Mouse (Mus musculus) ES-CJ7 (cell line): ENCODE results near the gene Hap1.
"Not testable (repeated sequence)": the region's sequence is repeated elsewhere in the genome, so short reads cannot be mapped to it uniquely, and the experiment has no call there.

Source experiments
- DNase-seq: peaks from one replicate; pipeline ENCODE4 v3.0.0; 2011; ENCODE audit warnings: low read depth, low spot score

Gene Hap1

DNA sequence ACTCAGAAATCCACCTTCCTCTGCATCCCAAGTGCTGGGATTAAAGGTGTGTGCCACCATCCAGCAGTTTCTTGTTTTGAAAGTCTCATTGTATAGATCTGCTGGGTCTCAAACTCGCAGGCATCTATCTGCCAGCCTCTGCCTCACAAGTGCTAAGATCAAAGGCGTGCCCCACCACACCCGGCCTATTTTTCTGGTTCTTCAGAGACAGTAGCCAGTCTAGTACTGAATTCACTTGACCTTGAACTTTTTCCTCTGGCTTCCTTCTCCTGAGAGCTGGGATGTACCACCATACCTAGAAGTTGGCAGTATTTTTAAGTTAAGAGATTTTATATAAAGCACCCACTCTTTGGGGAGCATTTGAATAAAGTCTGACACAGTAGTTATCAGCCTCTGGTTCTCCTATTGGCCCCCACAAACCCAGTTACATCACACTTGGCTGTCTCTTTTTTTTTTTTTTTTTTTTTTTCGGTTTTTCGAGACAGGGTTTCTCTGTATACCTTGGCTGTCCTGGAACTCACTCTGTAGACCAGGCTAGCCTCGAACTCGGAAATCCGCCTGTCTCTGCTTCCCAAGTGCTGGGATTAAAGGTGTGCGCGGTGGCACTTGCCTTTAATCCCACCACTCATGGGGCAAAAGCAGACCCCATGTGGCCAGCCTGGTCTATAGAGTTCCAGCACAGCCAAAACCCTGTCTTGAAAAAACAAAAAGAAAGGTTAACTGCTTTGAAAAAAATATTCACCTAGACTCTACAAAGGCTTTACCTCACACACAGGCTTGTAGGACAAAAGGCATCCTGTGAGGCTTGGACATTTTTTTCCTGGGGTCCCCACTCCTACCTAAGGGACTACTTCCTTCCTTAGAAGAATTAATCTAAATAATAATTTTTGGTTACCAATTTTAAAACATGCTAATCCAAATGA is 37.1 kb downstream of the Hap1 start:
- DNase-seq: peak; percentile 89

DNA sequence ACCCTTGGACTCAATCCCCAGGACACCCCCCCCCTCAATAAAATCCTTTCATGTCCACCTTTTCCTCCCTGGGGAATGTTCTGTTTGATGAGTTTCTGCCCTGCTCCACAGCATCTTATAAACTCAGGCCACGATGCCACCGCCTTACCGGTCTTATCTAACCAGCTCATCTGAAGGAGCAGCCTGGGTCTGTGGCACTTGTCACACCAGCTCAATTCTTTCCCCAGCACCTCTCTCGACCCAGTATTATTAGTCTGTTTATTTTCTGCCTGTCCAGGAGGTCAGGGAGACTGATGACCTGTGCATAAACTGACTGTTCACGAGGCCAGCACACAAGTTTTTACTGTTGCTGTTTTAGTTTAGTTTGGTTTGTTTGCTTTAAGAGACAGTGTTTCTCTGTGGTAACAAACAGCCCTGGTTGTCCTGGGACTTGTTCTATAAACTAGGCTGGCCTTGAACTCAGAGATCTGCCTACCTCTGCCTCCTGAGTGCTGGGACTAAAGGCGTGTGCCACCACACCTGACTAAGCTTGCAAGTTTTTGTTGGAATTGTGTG is 38.0 kb downstream of the Hap1 start:
- no peak for DNase-seq

DNA sequence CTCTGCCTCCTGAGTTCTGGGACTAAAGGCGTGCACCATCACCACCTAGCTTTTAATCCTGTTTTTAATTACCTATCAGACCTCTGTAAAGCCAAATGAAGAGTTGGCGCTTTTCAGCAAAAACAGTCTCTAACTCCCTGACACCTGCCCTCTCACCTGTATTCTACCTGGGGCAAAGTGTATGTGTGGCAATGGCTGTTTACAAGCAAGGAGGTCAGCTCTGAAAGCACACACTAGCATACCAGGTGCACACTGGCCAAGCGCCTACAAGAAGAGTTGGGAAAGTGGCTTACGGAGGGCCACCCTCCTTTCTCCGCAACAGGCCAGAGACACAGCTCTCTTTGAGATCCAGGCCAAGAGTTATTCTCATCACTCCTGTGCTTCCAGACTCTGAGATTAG is 40.5 kb downstream of the Hap1 start:
- no peak for DNase-seq

DNA sequence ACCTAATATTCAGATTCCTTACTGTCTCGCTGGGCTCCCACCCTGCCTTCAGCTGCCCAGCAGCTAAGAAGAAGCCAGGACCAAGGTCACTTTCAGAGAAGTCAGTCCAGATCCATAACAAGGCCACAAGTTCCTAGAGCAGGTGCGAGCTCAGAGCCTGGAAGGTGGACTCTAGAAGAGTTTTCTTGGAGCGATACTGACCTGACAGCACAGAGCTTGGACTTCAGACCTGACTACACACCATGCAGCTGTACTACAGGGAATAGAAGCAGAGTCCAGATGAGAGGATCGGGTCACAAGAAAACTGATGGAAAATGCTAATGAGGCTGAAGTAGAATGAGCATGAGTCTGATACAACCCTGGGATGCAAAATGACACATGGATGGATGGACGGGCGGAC is 42.5 kb downstream of the Hap1 start:
- DNase-seq: no peak

DNA sequence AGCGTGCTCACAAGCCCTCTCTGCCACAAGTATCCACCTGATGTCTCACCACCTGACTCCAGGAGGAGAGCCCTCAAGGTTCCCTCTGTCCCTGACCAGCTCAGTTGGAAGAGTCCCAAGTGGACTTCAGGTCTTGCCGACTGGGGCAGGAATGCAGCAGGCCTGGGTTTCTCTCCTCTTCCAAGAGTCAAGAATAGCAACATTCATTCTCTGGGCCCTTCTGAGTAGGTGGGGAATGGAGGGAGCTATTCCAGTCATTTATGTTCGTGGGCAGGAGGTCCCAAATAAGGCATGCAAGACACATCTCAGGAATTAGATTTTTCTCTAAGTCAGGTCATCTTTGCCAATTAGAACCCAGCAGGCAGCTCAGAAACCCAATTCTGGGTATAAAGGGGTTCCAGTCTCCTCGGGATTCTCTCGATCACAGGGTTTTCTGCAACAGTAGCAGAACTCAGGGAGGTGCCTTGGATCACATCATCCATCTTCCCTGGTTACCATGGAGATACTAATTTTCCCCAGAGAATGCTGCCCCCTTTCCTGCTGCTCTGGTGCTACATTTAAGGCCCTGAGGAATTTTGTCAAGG is 43.7 kb downstream of the Hap1 start:
- DNase-seq: no peak

DNA sequence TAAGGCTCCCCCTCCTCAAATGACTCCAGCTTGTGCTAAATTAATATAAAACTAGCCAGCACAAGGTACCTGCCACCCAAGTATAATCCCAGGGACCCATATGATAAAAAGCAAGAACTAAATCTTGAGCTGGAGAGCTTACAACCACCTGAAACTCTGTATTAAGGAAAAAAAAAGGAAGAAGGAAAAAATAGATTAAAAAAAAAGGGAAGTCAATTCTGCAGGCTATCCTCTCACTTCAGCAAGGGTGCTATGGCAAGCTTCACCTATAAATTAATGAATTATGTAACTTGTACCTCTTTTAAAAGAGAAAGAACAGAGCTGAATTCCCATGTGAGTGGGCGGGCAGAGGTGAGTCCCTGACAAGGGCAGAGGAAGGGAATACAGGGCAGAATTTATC is 44.3 kb downstream of the Hap1 start:
- DNase-seq: no peak

DNA sequence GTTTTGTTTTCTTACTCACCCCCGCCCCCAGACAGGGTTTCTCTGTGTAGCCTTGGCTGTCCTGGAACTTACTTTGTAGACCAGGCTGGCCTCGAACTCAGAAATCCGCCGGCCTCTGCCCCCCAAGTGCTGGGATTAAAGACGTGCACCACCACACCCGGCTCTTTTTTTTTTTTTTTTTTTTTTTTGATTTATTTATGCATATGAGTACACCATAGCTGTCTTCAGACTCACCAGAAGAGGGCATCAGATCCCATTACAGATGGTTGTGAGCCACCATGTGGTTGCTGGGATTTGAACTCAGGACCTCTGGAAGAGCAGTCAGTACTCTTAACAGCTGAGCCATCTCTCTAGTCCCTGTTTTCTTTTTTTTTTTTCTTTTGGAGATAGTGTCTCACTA is 47.3 kb downstream of the Hap1 start:
- DNase-seq: not testable (repeated sequence)

DNA sequence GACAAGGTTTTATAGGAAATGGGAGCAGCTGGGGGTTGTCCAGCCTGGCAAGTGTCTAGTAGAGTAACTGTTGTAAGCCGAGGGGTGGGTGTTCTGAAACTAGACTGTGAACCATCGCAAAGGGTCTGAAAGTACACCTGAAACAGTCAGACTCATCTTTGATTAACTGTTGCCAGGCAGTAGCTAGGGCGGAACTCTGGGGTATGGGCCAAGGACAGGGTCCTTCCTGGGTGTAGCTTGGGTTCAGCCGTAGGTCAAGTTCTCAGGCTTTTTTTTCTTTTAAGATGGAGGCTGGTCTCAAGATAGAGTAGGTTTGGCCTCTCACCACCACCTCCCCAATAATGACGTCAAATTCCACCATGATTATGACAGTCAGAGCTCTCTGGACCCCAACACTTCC is 48.0 kb downstream of the Hap1 start:
- DNase-seq: peak; percentile 86

DNA sequence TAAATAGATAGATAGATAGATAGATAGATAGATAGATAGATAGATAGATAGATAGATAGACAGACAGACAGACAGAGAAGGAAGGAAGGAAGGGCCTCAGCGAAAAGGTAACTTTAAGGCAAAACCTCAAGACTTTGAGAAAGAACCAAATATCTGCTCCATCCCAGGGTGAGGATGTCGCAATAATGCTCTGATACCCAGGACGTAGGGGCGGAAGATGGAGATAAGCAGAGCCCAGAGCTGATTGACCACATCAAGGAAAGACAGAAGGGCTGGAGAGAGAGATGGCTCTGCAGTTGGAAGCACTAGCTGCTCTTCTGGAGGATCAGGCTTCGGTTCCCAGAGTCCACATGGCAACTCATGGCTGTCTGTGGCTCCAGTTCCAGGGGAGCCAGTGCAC is 54.6 kb downstream of the Hap1 start:
- no peak for DNase-seq

DNA sequence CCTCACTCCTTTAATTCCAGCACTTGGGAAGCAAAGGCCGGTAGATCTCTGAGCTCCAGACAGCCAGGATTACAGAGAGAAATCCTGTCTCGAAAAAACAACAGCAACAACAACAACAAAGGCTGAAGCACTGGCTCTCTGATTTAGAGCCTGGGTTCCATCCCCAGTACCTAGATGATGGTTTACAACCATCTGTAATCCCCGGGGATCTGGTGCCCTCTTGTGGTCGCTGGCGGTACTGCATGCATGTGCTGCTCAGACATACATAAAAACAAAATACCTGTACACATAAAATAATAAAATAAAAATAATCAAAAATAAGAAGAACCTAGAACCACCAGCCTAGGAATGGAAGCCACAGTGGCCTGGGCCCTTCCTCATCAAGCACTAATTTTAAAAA is 55.6 kb downstream of the Hap1 start:
- peak; percentile 83 for DNase-seq

DNA sequence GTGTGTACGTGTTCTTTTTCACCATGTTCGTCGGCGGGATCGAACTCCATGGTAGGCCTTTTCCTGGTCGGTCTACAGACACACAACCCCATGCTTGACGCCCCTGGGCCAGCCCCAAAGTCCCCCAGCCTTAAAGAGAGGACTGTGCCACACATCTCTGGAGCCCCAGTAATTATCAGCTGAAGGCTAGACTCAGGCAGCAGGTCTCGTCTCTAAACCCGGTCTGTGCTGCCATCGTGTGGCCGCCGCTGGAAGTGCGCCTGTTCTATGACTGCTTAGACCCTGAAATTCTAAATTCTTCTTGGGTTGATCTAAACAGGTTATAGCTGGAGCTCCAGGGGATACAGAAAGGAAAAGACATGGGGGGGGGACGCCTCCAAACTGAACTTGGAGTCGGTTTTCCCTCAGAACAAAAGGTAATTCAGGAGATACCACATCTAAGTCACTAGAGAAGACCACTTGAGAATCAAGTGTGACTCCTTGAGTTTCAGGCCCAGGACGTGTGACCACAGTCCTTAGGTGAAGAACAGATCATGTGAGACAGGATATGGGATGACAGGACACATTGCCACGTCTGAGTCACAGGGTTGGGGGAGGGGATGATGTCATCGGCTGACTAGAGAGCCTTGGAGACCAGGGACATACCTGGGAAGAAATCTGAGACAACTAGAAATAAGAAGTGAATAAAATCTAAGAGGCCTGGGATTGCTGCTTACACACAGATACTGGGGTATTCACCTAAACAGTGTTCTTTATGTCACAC is 57.5 kb downstream of the Hap1 start:
- peak; percentile 85 for DNase-seq

DNA sequence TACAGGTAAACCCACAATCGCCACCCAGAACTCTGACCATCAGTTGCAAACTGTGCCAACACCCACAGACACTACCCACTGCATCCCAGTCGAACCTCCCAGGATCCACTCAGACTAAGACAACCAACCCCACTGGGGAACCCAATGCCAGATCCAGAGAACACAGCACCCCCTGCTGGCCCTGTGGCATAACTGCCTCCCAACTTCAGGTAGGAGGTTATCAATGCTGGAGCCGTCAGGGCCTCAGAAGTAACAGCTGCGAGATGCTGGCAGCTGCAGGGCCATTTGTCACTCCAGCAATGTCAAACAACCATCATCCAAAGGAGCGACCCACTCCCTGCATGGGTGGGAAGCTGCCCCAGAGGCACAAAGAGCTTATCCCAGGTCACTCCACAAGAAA is 58.1 kb downstream of the Hap1 start:
- DNase-seq: peak; percentile 76
